Mouse (Mus musculus) bone marrow, adult 2 months (tissue): ENCODE measurements around the gene Ctsd.

ENCODE experiments used
- CTCF ChIP-seq: fragments of 200-500 bp; IDR thresholded peaks from 2 replicates; pipeline ENCODE4 v1.5.1; 2011; ENCODE audit warnings: low read length, control low read depth; ENCODE audit not compliant: control insufficient read depth, insufficient read depth
- POLR2A ChIP-seq: fragments of 200-500 bp; IDR thresholded peaks from 2 replicates; pipeline ENCODE4 v1.6.1; 2011; ENCODE audit warnings: low read depth, mild to moderate bottlenecking, control low read depth, low read length, borderline replicate concordance; ENCODE audit not compliant: control insufficient read depth

- TF ChIP-seq CTCF = no peak
- TF ChIP-seq POLR2A = peak; percentile 56; the same call in 1 of the 2 replicates
Measured at GRCm38 (mm10) chr7:142386621-142387201, 1.1 kb downstream of the Ctsd start.
